In genomic region chr12:8753654-8754053, GRCm38 (mm10) we compare ENCODE assay signal across 10 mouse cellular contexts.
"Had no signal": no experiment of that assay in that cellular context is flagged by ENCODE, and none has a peak within 500 bp of the region (broad histone marks: within the 10 kb centered on the region; RNA-seq: fewer than 3 reads in every experiment).

No protein-coding gene starts in this region.

- H3K4me2 ChIP-seq: limb, embryonic 13.5 days; midbrain, embryonic 12.5 days had no signal

- H3K27me3 ChIP-seq: limb, embryonic 13.5 days; midbrain, embryonic 12.5 days had no signal

- H3K27ac ChIP-seq: kidney, postnatal 0 days; limb, embryonic 13.5 days; liver, embryonic 14.5 days; midbrain, embryonic 12.5 days had no signal

- DNase-seq: kidney, postnatal 36 days; layer of hippocampus, adult 9-11 months; layer of hippocampus, postnatal 36 days; lung, adult 18-20 months; thymus, adult 18-20 months; thymus, postnatal 25 days had no signal

- H3K4me1 ChIP-seq: limb, embryonic 13.5 days; midbrain, embryonic 12.5 days had no signal

- H3K4me3 ChIP-seq: limb, embryonic 13.5 days; midbrain, embryonic 12.5 days had no signal

- H3K9ac ChIP-seq: limb, embryonic 13.5 days; liver, embryonic 14.5 days; midbrain, embryonic 12.5 days had no signal
